12 mouse cellular contexts compared by ENCODE assay signal in genomic region chr7:139908176-139908575, GRCm38 (mm10). TPM values are rescaled to one million over a fixed set of nuclear protein-coding genes. Genes with fewer than 3 reads are reported as not detected.
DNase-seq lines count a peak whose midpoint lies in the region; ATAC-seq lines count a peak whose summit lies in the region.
"Had no signal": no experiment of that assay in that cellular context is flagged by ENCODE, and none has a peak within 500 bp of the region (broad histone marks: within the 10 kb centered on the region; RNA-seq: fewer than 3 reads in every experiment).

No protein-coding gene starts in this region.

- H3K36me3 ChIP-seq in hindbrain, embryonic 13.5 days = peaks cover under 1% of the 10 kb centered on the region

- no peak overlapping the region for H3K9ac ChIP-seq in hindbrain, embryonic 13.5 days

- 65% methylated on average over 5 of the region's 5 CpGs for WGBS in hindbrain, embryonic 13.5 days

- peaks cover 40% of the 10 kb centered on the region for H3K4me1 ChIP-seq in hindbrain, embryonic 13.5 days (replicated peaks)

- no peak overlapping the region for H3K4me3 ChIP-seq in hindbrain, embryonic 13.5 days

- ATAC-seq in cerebellum, adult (ENCODE audit: insufficient number of reproducible peaks, low FRiP score, low TSS enrichment) = 0 out of 2 replicates have a peak, but pooled peaks have one; percentile 43
- ATAC-seq in hindbrain, embryonic 13.5 days (ENCODE audit: low FRiP score) = no peak

- no peaks in the 10 kb centered on the region for H3K9me3 ChIP-seq in hindbrain, embryonic 13.5 days

- H3K27ac ChIP-seq in hindbrain, embryonic 13.5 days = 0 out of 2 replicates have a peak overlapping the region, but pooled peaks have one; percentile 30

- H3K27me3 ChIP-seq in hindbrain, embryonic 13.5 days = peaks cover 21% of the 10 kb centered on the region

- DNase-seq in cerebellum, adult 8-10 months = no peak
- DNase-seq in right cerebral cortex, postnatal 25 days = peak; percentile 38
- no peak for DNase-seq in right cerebral cortex, postnatal 14 days
- DNase-seq in ovary, postnatal 36 days (ENCODE audit: low spot score) = no peak
- DNase-seq in kidney, postnatal 36 days = no peak
- DNase-seq in kidney, adult 8-10 months = no peak
- DNase-seq: gastrocnemius, postnatal 14 days; heart, postnatal 4 days; kidney, postnatal 14 days had no signal

- no peak overlapping the region for H3K4me2 ChIP-seq in hindbrain, embryonic 13.5 days

RNA-seq across cellular contexts. Expression of gene Kndc1, which starts 13.7 kb away (rescaled TPM):
- polyA plus RNA-seq in hindbrain, embryonic 13.5 days (2015; fragmentation: Nextera tagmentation; extraction: Ambion mirVana) = 8.3 and 10.0 TPM in 2 replicates
- polyA plus RNA-seq: liver, adult 2 months had no signal

RNA-seq across cellular contexts. Expression of gene Utf1, which starts 35.4 kb away (rescaled TPM):
- polyA plus RNA-seq in hindbrain, embryonic 13.5 days (2015; fragmentation: Nextera tagmentation; extraction: Ambion mirVana) = not detected in 2 replicates
- polyA plus RNA-seq: liver, adult 2 months had no signal
